Mouse (Mus musculus) mammary gland, adult 2 months (tissue): ENCODE data around the gene Gm3629. TPM values are rescaled to one million over a fixed set of nuclear protein-coding genes. Genes with fewer than 3 reads are reported as not detected.

Experiments used
- polyA plus RNA-seq: library from polyadenylated mRNA; depleted of rRNA; stranded (reverse); fragments of >200 nt; gene quantifications from 2 replicates; pipeline ENCODE4 v1.2.3, GENCODE M21; 2012; ENCODE audit warnings: low replicate concordance; rRNA removed

Gm3629 gene
- not detected in 2 replicates for polyA plus RNA-seq

GRCm38 (mm10) chr14:6590513-6590912 is at the start of gene Gm3629:
Gene Gm3629 (minus strand): TSS chr14:6590613.

GRCm38 (mm10) chr14:6622318-6622717 is 31.9 kb upstream of the Gm3629 start, which contains the start of gene Gm3460:
Gene Gm3460 (minus strand): TSS chr14:6622418.

GRCm38 (mm10) chr14:6537190-6537589 is 53.2 kb downstream of the Gm3629 start, which contains the start of gene Gm8356:
Gene Gm8356 (minus strand): TSS chr14:6537290.

Other genes with a start within 250 kb of the Gm3629 start
- gene Gm3618, start 246.9 kb downstream of the Gm3629 start, polyA plus RNA-seq: not detected in 2 replicates
- gene Gm16440, start 200.3 kb downstream of the Gm3629 start, polyA plus RNA-seq: not detected in 2 replicates
- gene Gm3591, start 178.1 kb downstream of the Gm3629 start, polyA plus RNA-seq: 0.07 TPM in 1 of 2 replicates, not detected in the other
- not detected in 2 replicates for gene Gm3594, start 146.0 kb downstream of the Gm3629 start, polyA plus RNA-seq
- not detected in 2 replicates for gene Gm8356, start 53.3 kb downstream of the Gm3629 start, polyA plus RNA-seq
- gene Gm3460, start 31.8 kb upstream of the Gm3629 start, polyA plus RNA-seq: not detected in 2 replicates
- gene Gm10251, start 93.6 kb upstream of the Gm3629 start, polyA plus RNA-seq: not detected in 2 replicates
- gene Gm8050, start 129.6 kb upstream of the Gm3629 start, polyA plus RNA-seq: not detected in 2 replicates
- 0.30 and 0.69 TPM in 2 replicates for gene Gm3636, start 151.7 kb upstream of the Gm3629 start, polyA plus RNA-seq
- not detected in 2 replicates for gene Gm8362, start 183.8 kb upstream of the Gm3629 start, polyA plus RNA-seq
- not detected in 2 replicates for gene Gm3642, start 249.7 kb upstream of the Gm3629 start, polyA plus RNA-seq